Mouse (Mus musculus) liver, embryonic 14.5 days (tissue): ENCODE measurements at regions not wholly inside any gene's neighbourhood (a gene's known extent, or its start where the extent isn't known, plus 50 kb on each side); places are given as distances from the start of the nearest gene placed in this dataset.

ENCODE experiments used
- ATAC-seq: fragments of 200-750 bp; cut with Nextera tagmentation; 2 replicates; pipeline ENCODE4 v1.8.0; 2017; ENCODE audit warnings: moderate number of reproducible peaks, mild to moderate bottlenecking, moderate library complexity; ENCODE audit not compliant: insufficient read depth
- DNase-seq, 3 experiments: peaks; one replicate each; pipeline ENCODE4 v3.0.0-alpha.2; 2012 to 2013; ENCODE audit warnings: low read depth in 3 of 3, low spot score in 3 of 3
- H3K27ac ChIP-seq: fragments of 300-500 bp; sonication (generic); 2 replicates; pipeline ENCODE4 v1.5.1; 2014; ENCODE audit warnings: moderate library complexity, mild to moderate bottlenecking, control low read depth, inconsistent platforms
- H3K27me3 ChIP-seq: fragments of 300-500 bp; sonication (generic); 2 replicates; pipeline ENCODE4 v1.6.1; 2014; ENCODE audit warnings: mild to moderate bottlenecking, low read length, moderate library complexity; ENCODE audit not compliant: control insufficient read depth, insufficient read depth
- H3K36me3 ChIP-seq: fragments of 300-500 bp; sonication (generic); replicated peaks from 2 replicates; pipeline ENCODE4 v1.6.1; 2014; ENCODE audit warnings: low read depth; ENCODE audit not compliant: control insufficient read depth, insufficient read depth
- H3K4me1 ChIP-seq, 2 experiments: fragments of 200-500 bp in 1 of 2; fragments of 300-500 bp in 1 of 2; sonication (generic) in 1 of 2; replicated peaks; 2 replicates each; pipeline ENCODE4 v1.6.1; 2012 to 2014; ENCODE audit warnings: antibody characterized with exemption in 1 of 2, inconsistent platforms in 1 of 2, low read length in 1 of 2; ENCODE audit not compliant: control insufficient read depth in 2 of 2, insufficient read depth in 2 of 2
- H3K4me2 ChIP-seq: fragments of 300-500 bp; sonication (generic); 2 replicates; pipeline ENCODE4 v1.6.1; 2014; ENCODE audit warnings: low read depth, mild to moderate bottlenecking, control low read depth, moderate library complexity
- H3K4me3 ChIP-seq, 2 experiments: fragments of 200-500 bp in 1 of 2; fragments of 300-500 bp in 1 of 2; sonication (generic) in 1 of 2; 2 replicates each; pipeline ENCODE4 v1.5.1; 2012 to 2014; ENCODE audit warnings: low read depth in 2 of 2, low read length in 2 of 2, mild to moderate bottlenecking in 2 of 2, control low read depth in 1 of 2, inconsistent platforms in 1 of 2, moderate library complexity in 1 of 2; ENCODE audit not compliant: insufficient read depth in 1 of 2
- H3K9ac ChIP-seq: fragments of 300-500 bp; sonication (generic); replicated peaks from 2 replicates; pipeline ENCODE4 v1.6.1; 2014; ENCODE audit warnings: mild to moderate bottlenecking, control low read depth, moderate library complexity
- H3K9me3 ChIP-seq: fragments of 300-500 bp; sonication (generic); 2 replicates; pipeline ENCODE4 v1.6.1; 2016; ENCODE audit warnings: low read length, mixed read lengths; ENCODE audit not compliant: control insufficient read depth
- CTCF ChIP-seq: IDR thresholded peaks from 2 replicates; pipeline ENCODE4 v1.5.1; 2016; ENCODE audit warnings: antibody characterized with exemption, low read depth, control low read depth
- EP300 ChIP-seq: IDR thresholded peaks from 2 replicates; pipeline ENCODE4 v1.6.1; 2016; ENCODE audit warnings: antibody characterized with exemption, low read depth
- WGBS: fragments of 180-500 bp; shearing (Covaris S2); extraction: QIAGEN DNeasy Blood & Tissue Kit; methylation state at CpG from one replicate; pipeline ENCODE4 v1.1.7; 2014; ENCODE audit not compliant: insufficient replicate concordance; 5-methylcytosine and 5-hydroxymethylcytosine counted together

DNA sequence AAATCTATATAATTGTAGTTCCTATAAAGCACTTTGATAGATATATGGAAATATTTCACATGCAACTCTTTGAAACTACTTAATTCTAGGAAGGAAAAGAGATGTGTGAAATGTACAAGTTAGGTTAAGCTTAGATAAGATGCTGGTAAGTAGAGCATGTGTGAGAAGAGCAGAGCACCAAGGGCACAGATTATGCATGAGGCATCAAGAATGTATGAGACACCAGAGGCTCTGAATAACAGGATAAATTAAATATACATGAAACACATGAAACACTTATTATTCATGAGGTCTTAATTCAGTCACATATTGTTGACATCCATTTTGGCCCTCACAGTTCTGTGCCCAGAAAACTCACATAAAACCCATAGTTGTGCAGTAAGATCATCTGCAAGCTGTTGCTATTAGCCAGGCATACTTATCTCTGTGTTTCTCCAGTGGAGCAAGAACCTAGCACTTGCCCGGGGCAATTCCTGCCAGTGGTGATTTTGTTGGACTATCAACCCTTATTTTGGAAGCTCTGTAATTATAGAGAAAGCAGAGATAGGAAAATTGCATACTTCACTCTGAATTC, 556.1 kb downstream of the Plod2 start:
- Histone ChIP-seq H3K9ac (no peak overlapping the region), H3K9me3 (no peaks in the 10 kb centered on the region), H3K4me2 (no peak overlapping the region), H3K4me1 (no peaks in the 10 kb centered on the region), H3K27me3 (no peaks in the 10 kb centered on the region), H3K36me3 (no peaks in the 10 kb centered on the region), H3K27ac (no peak overlapping the region), H3K4me3 (no peak overlapping the region)
- WGBS: 50% methylated on average over 1 of the region's 1 CpGs
- ATAC-seq: no peak
- TF ChIP-seq CTCF: no peak
- TF ChIP-seq EP300: no peak
- DNase-seq: no peak

DNA sequence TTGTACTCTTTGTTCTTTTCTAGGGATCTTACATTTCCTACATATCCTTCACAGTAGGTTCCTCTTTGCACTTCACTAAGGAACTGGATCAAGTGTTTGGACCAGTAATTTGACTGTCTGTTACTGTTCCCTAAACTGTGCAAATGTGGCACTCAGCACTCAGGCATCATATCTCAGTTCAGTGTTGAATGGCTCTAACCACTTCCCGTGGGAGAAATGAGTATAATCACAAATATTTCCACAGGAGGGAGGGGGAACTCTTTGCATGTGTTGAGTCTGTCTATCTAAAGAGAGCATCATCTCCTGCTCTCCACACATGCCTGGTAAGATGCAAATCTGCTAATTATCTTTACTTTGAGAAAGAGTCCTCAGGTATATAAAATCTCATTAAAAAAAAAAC, 588.5 kb downstream of the Plod2 start:
- no peak for TF ChIP-seq EP300
- no peak for TF ChIP-seq CTCF
- ATAC-seq: no peak
- no peaks in the 10 kb centered on the region for H3K4me1 ChIP-seq
- no peak overlapping the region for H3K4me3 ChIP-seq
- 29% methylated on average over 1 of the region's 1 CpGs for WGBS
- no peaks in the 10 kb centered on the region for H3K36me3 ChIP-seq
- H3K9me3 ChIP-seq: no peaks in the 10 kb centered on the region
- no peak for DNase-seq
- no peaks in the 10 kb centered on the region for H3K27me3 ChIP-seq
- H3K4me2 ChIP-seq: no peak overlapping the region
- H3K27ac ChIP-seq: no peak overlapping the region
- H3K9ac ChIP-seq: no peak overlapping the region

DNA sequence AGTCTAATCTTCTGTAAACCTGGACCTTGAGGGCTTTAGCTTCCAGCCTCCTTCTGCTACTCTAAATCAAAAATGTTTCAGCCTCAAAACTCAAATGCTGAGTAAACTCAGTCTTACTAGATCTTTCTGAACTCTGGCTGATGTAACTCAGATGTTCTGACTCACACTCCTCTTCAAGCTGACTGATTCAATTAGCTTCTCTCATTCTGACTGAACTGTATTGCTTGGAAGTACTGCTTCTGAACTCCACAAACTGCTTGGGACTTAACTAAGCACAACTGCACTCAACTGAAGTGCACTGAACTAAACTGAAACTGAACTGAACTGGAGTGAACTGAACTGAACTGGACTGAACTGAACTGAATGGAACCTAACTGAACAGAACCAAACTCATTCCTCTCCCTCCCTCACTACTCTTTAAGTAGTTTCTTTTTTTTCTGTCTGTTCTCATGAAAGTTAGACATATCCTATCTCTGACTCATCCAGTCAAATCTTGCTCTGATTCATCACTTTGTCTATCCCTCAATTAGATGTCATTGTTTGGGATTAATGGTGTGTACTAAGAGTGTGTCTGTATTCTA, 589.7 kb downstream of the Plod2 start:
- Histone ChIP-seq H3K4me2 (no peak overlapping the region), H3K27ac (no peak overlapping the region)

DNA sequence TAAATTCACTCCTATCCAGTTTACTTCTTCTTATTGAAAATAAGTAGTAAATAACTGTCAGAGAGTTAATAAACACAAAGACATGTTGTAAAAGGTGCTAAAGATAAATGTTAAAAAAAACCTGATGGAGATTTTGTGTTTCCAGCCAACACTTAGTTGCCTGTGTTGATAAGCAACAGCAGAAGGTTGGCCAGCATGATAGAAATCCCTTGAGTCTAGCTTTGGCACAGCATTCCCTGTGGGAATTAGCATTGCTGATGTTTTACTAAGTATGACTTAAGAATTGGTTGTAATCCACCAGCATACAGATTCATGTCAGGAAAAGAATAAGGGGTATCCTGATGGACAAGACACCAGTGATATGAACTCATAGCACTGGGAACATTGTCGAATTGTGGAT, 594.3 kb downstream of the Plod2 start:
- no peak overlapping the region for H3K4me2 ChIP-seq
- H3K27me3 ChIP-seq: no peaks in the 10 kb centered on the region
- DNase-seq (no peak), ATAC-seq (no peak)
- no peaks in the 10 kb centered on the region for H3K9me3 ChIP-seq
- no peak for TF ChIP-seq CTCF
- TF ChIP-seq EP300: no peak
- no peak overlapping the region for H3K9ac ChIP-seq
- H3K36me3 ChIP-seq: no peaks in the 10 kb centered on the region
- no peak overlapping the region for H3K27ac ChIP-seq
- no peak overlapping the region for H3K4me3 ChIP-seq
- 45% methylated on average over 1 of the region's 1 CpGs for WGBS
- no peaks in the 10 kb centered on the region for H3K4me1 ChIP-seq

More for the DNA sequence above, 589.7 kb downstream of the Plod2 start:
- TF ChIP-seq EP300 (no peak), CTCF (no peak)
- DNase-seq: no peak
- Histone ChIP-seq H3K9me3 (no peaks in the 10 kb centered on the region), H3K27me3 (no peaks in the 10 kb centered on the region), H3K4me3 (no peak overlapping the region), H3K4me1 (no peaks in the 10 kb centered on the region), H3K36me3 (no peaks in the 10 kb centered on the region), H3K9ac (no peak overlapping the region)
- ATAC-seq: no peak

DNA sequence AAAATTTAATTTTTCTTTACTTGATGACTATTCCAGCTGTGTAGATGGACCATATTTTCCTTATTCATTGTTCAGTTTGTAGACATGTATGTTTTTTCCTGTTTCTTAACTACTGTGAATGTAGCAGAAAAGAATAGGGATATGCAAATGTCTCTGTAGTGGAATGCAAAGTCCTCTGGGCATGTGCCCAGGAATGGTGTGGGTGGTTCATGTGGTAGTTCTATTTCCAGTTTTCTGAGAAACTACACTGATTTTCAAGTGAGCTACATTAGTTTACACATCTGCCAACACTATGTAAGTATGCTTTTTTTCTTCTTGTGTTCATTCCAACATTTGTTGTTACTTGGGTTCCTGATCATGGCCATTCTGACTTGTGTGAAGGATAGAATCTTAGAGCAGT, 628.0 kb downstream of the Plod2 start:
- DNase-seq: no peak
- Histone ChIP-seq H3K4me3 (no peak overlapping the region), H3K27ac (no peak overlapping the region), H3K4me2 (no peak overlapping the region), H3K9me3 (no peaks in the 10 kb centered on the region), H3K4me1 (no peaks in the 10 kb centered on the region), H3K27me3 (no peaks in the 10 kb centered on the region), H3K9ac (no peak overlapping the region), H3K36me3 (no peaks in the 10 kb centered on the region)
- no peak for TF ChIP-seq EP300
- TF ChIP-seq CTCF: no peak
- no peak for ATAC-seq
